Mouse (Mus musculus) spleen, adult 18-20 months (tissue): Measurements from ENCODE around the gene Ccdc184.

Source experiments
- DNase-seq, 2 experiments: peaks; one replicate each; pipeline ENCODE4 v3.0.0; 2022; ENCODE audit warnings: mixed read lengths in 2 of 2

The Ccdc184 gene

DNA sequence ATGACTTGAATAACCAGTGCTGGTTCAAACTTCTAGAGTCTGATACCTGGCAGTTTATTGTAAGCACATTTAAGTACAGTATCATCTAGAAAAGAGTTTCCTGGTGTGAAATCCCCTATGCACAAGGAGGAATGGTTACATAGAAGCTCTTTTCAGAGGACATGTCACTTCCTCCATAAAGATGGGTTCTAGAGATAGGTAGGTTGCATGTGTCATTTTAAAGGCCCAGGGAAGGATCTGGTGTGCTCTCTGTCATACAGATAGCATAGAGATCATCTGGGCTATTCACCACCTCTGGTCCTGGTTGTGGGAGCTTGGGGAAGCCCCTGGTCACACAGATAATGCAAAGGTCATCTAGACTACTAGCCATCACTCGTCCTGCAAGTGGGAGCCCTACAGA is 9.7 kb upstream of the Ccdc184 start:
- DNase-seq, result no peak

DNA sequence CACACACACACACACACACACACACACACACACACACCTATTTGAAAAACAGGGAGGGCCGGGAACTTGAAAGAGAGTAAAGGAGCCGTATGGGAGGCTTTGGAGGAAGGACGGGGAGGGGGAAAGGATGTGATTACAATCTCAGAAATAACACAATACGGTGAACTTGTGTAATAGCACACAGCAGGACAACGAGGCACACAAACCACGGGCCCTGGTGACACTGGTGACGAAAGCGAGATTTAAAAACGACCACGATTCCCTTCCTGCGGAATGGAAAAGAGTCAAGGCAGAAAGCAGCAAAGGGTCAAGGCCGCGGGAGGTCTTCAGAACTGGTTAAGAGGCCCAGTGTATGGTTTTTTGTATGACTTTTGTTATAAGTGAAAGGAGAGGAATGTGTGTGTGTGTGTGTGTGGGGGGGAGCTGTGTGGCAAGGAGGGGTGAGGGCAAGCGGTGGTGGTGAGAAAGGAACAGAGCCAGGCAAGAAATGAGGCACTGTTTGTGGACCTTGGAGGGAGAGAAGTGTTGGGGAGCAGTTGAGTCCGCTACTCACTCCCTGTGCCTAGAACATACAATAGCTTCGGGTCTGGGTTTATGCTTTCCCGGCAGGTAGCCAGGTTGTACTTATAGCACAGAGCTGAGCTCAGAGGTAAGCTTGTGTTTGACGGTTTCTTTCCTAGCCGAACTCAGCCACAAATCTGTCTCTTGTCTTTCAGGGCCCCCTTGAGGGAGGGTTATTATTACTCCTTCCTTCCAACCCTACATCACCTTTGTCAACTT is 5.7 kb upstream of the Ccdc184 start:
- DNase-seq, result no peak

DNA sequence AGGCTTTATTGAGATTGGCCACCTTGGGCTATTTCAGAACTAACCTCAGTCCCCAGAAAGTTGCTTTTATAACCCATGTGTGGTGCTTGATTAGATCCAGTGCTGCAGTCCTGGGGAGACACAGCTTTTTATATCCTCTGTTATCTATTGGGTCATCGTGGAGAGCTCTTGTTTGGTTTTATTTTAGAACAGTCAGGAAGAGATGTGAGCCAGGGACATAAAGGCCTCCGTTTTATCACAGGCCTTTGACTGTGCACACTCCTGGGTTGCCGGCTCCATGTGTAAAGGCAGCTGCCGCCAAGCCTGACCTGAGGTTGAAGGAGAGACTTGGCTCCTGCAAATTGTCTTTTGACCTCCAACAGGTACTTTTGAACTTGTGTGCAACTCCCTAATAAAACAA is 4.4 kb upstream of the Ccdc184 start:
- DNase-seq, result no peak

DNA sequence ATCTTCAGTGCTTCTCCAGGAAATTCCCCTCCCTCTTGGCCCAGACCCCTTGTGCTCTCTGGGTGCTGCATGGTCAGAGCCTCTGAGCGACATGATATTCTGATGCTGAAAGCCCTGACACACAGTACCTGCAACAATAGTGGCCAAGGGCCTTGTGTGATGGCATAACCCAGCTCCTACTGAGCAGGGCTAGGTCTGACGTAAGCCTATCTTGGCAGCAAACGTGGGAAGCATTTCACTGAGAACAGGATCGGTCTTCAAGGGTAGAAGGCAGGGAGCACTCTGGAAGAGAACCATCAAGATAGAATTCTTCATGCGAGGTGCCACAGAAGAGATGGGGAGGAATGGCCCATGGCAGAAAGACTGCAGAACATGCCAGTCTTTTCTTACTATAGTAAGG is 1.4 kb upstream of the Ccdc184 start, which contains the start of gene Asb8:
Gene Asb8 (minus strand): TSS at position 101 of the 400 bp plus-strand sequence.
- no peak for DNase-seq

GRCm38 (mm10) chr15:98167645-98168621 is 975 bp downstream of the Ccdc184 start:
- DNase-seq, result peak; percentile 42 to 50

DNA sequence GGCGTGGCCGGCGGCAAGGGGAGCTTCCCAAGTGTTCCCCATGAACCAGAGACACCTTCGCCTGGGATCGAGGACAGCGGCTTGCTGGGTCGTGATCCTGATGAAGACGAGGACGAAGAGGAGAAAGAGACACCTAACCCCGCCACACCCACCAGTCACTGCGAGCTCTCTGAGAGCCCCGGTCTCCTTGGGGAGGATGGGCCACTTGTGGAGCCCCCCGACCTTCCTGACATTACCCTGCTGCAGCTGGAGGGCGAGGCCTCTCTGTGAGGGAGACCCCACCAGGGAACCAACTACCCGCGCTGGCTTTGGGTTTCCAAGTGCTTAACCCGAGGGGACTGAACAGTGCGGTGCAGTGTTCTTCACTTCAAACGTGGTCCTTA is 1.7 kb downstream of the Ccdc184 start:
- DNase-seq, result no peak

GRCm38 (mm10) chr15:98170365-98170764 is 3.4 kb downstream of the Ccdc184 start:
- no peak for DNase-seq

DNA sequence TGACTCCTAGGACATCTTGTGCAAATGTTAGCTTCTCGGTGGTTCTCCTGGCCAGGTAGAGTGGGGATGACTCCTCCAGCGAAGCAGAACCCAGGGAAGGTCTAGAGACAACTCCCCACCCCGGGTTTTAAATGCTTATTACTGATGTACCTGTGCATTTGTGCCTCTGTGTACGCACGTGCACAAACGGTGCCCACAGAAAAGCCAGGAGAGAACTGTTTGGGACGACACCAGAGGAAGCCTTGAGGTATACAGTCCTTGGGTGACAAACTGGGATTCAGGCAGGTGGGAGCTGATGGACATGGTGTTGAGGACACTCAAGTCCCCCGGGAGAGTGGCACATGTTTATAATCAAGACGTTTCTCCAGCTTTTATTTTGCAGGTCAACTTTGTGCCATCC is 4.0 kb downstream of the Ccdc184 start:
- no peak for DNase-seq

- no peak for DNase-seq
Observed at GRCm38 (mm10) chr15:98172113-98172512, 5.2 kb downstream of the Ccdc184 start.

GRCm38 (mm10) chr15:98173821-98174220 is 6.9 kb downstream of the Ccdc184 start:
- DNase-seq, result no peak

GRCm38 (mm10) chr15:98177320-98177719 is 10.4 kb downstream of the Ccdc184 start:
- no peak for DNase-seq

DNA sequence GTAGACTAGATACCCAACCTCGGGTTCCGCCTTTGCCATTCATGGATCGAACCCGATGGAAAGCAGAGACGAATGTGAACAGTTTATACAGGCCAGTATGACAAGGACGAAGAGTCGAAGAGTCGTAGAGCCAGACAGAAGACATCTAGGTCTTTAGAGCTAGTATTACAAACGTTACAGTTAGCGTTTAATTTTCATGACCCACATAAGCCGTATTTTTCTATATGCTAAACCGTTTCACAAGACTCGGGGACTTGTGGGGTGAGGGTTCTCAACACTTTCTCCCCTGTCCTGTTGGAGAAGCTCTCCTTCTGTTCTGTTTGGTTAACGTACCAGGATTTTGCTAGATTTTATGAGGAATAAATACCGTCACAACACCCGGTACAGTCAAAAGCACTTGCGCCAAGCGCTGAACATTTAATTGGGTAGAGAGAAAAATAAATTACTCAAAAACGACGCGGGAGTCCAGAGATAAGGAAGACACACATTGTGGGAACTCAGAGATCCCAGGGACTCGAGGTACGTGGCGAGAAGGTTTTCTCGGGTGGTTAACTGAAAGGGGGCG is 13.7 kb downstream of the Ccdc184 start:
- DNase-seq, result no peak

DNA sequence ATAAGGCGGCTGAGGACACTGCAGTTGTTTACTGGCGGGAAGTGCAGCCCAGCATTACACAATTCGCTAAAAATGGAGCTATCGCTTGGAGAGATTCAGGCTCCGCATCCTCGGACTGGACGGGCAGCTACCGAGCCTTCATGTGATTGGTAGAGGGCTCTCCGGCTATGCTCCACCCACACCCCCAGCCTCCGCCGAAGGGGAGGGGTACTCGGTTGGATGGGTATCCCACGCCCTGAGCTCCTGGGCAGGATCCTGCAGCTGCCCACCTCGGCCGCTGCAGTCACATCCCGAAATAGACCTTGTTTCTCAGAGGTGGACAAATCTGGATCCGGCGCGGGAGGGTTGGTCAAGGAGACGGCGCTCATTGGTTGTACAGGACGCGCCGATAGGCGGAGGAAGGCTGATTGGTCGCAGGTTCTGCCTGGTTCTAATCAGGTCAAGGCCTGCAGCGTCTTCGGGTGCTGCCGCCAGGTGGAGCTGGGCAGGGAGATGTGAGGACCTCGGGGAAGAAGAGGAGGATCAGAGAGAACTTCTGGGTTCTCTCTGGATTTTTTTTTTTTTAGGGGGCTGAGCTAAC is 14.3 kb downstream of the Ccdc184 start:
- DNase-seq, result peak; percentile 62 to 76

- no peak for DNase-seq
Observed at GRCm38 (mm10) chr15:98181856-98182570, 15.1 kb downstream of the Ccdc184 start.

DNA sequence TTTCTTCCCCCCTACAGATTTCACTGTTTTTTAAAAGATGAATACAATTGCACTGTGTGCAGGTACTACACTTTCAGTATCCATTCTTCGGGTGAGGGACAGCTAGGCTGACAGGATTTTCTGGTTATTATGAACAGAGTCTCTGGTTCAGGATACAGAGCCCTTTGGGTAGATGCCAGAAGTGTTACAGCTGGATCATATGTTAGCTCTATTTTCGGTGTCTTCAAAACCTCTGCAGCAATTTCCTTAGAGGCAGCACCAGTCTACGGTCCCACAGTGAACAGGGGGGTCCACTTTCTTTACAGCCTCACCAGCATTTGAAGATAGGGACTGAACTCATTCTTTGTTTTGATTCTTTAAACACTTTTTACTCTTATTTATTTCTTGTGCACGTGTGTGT is 17.5 kb downstream of the Ccdc184 start:
- DNase-seq, result no peak

- DNase-seq, result no peak
Observed at GRCm38 (mm10) chr15:98195442-98195841, 28.5 kb downstream of the Ccdc184 start, which contains the start of gene Olfr288. Gene Olfr288 (minus strand): TSS chr15:98195542.

DNA sequence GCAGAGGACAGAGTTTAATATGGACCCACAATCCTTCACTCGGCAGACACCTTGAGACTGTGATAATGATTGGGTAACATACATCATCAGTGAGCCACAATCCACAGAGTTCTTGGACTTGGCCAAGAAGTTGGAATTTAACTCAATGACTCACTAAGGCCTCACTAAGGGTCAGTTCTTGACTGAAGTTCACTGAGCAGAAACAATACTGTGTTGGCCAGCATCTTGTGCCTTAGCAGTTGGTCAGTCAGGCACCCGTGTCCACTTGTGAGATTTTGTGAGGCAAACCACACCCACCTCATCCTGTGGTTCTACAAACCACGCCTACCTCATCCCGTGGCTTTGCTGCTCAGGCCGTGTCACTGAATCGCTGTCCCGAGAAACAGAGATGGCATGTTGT is 42.7 kb downstream of the Ccdc184 start:
- no peak for DNase-seq

DNA sequence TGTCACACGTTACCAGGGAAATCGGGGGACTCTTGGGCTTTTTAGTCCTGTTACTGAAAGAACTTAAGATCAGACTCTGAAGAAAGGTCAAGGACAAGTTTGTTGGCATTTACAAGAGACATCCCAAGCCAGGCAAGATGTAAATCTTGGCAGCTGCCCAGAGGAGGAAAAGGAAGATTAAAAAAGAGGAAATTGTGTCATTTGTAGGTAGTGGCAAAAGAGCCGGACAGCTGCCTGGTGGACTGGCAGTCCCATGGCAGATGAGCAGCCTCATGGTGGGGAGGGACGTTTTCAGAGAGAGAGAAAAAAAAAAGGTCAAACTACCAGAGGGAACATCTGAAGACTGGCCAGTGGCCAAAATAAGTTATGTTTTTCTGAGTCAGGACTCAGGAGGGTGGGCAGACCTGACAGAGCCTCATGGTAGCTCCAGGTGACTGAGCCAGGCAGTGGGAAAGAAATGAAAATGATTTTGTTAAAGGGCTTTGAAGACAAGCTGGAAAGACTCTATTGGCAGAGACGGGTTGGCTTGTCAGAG is 46.4 kb downstream of the Ccdc184 start:
- DNase-seq, result no peak

GRCm38 (mm10) chr15:98214130-98214529 is 47.2 kb downstream of the Ccdc184 start:
- no peak for DNase-seq
